Mouse (Mus musculus): ENCODE results near the gene H1f0. TPM values are rescaled to one million over a fixed set of nuclear protein-coding genes. Genes with fewer than 3 reads are reported as not detected.
A peak's percentile ranks its signal among the peaks of the same experiment; 100 is the strongest.

H1f0 gene
- total and polyA plus RNA-seq, 2 experiments from 2014 or later, result 229 to 318 TPM

DNA sequence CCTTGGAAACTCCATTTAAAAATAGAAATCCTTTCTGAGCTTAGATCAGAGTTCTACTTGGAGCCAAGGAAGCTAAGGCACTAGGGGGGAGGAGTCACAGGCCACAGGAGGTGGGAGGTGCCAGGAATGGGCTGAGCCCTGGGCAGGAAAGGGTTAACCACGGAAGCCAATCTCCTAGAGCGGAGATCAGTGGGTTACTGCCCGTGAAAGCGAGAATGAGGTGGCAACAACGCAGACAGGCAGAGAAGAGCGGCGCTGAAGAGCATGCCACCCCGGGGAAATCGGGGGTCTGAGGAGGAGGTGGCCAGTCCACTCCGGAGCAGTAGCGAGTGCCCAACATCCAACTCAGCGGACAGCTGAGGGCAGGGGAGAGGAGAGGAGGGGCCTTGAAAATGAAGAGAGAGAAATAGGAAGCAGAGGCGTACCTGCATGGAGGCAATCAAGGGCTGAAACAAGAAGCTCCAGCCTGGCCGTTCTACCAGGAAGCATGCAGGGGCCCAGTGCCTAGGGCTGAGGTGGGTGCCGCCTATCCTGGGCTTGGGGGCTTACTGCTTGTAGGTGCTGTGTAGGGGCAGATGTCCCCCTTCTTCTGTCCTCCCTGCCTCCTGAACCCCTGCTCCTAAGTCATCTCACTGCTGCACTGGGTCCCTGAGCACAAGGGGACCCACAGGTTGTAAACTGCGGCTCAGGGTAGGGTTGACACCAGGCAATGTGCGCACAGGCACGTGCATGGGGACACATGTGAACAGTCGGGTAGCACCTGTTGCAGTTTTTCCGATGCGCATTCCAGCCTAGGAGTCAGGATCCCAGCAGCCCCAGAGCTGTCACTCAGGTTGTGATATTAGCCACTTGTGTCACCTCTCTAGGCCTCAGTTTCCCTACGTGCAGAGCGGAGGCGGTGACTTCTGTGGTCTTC lies 12.5 kb downstream of the H1f0 start:
- Histone ChIP-seq H3K4me1 (ENCODE audit: control insufficient read depth, insufficient read depth) (0 out of 2 replicates have a peak, but pooled peaks cover 5% of the 10 kb centered on the region), H3K36me3 (replicated peaks; ENCODE audit: control insufficient read depth, insufficient read depth, low read length) (peaks cover 5% of the 10 kb centered on the region; the same call in 1 of the 2 replicates), H3K27ac (ENCODE audit: low read depth) (no peak overlapping the region), H3K27me3 (ENCODE audit: control insufficient read depth, insufficient read depth, low read length) (peaks cover 56% of the 10 kb centered on the region), H3K9me3 (replicated peaks; ENCODE audit: control insufficient read depth, low read length) (no peaks in the 10 kb centered on the region), H3K9ac (replicated peaks; ENCODE audit: low read depth, low read length) (no peak overlapping the region), H3K4me2 (ENCODE audit: low read depth, low read length) (peak overlapping the region; percentile 20), H3K4me3 (ENCODE audit: low read depth, low read length) (0 out of 2 replicates have a peak overlapping the region, but pooled peaks have one; percentile 4)
- DNase-seq (ENCODE audit: low spot score), result no peak
- ATAC-seq (ENCODE audit: insufficient read depth, low read depth), result no peak
- no peak for TF ChIP-seq CTCF (IDR thresholded peaks at IDR 0.05; ENCODE audit: low read depth)
- TF ChIP-seq EP300 (IDR thresholded peaks at IDR 0.05; ENCODE audit: low read depth), result no peak
- WGBS, result 20% methylated on average over 24 of the region's 24 CpGs

DNA sequence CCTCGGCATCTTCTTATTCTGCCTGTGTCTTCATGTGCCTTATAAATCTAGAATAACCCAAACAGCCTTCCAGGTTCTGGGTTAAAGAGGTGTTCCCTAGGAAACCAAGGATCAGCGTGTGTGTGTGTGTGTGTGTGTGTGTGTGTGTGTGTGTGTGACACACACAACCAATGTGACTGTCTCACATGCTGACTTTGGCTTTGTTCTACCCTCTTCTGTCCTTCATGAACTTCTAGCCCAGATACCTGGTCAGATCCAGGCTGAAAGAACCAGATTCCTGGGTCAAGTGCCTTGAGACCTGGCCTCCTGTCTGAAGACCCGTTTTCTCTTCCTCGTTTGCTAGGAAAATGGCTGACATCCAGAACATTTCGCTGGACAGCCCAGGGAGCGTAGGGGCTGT lies 13.3 kb downstream of the H1f0 start, which contains the start of gene Galr3:
TSS of gene Galr3 (plus strand) at position 301 of the 400 bp plus-strand sequence.
- Histone ChIP-seq H3K27ac (ENCODE audit: low read depth) (no peak within 1 kb of the TSS), H3K36me3 (replicated peaks; ENCODE audit: control insufficient read depth, insufficient read depth, low read length) (peaks cover 5% of the 10 kb centered on the region; the same call in 1 of the 2 replicates), H3K9ac (replicated peaks; ENCODE audit: low read depth, low read length) (no peak within 1 kb of the TSS), H3K4me1 (ENCODE audit: control insufficient read depth, insufficient read depth) (0 out of 2 replicates have a peak, but pooled peaks cover 5% of the 10 kb centered on the region), H3K4me3 (ENCODE audit: low read depth, low read length) (peak within 1 kb of the TSS; percentile 59), H3K9me3 (replicated peaks; ENCODE audit: control insufficient read depth, low read length) (no peaks in the 10 kb centered on the region), H3K27me3 (ENCODE audit: control insufficient read depth, insufficient read depth, low read length) (peaks cover 58% of the 10 kb centered on the region), H3K4me2 (ENCODE audit: low read depth, low read length) (peak within 1 kb of the TSS; percentile 96)
- DNase-seq (ENCODE audit: low spot score) (no peak), ATAC-seq (ENCODE audit: insufficient read depth, low read depth) (no peak)
- TF ChIP-seq EP300 (IDR thresholded peaks at IDR 0.05; ENCODE audit: low read depth) (no peak), CTCF (IDR thresholded peaks at IDR 0.05; ENCODE audit: low read depth) (no peak)
- 69% methylated on average over 6 of the region's 6 CpGs for WGBS

DNA sequence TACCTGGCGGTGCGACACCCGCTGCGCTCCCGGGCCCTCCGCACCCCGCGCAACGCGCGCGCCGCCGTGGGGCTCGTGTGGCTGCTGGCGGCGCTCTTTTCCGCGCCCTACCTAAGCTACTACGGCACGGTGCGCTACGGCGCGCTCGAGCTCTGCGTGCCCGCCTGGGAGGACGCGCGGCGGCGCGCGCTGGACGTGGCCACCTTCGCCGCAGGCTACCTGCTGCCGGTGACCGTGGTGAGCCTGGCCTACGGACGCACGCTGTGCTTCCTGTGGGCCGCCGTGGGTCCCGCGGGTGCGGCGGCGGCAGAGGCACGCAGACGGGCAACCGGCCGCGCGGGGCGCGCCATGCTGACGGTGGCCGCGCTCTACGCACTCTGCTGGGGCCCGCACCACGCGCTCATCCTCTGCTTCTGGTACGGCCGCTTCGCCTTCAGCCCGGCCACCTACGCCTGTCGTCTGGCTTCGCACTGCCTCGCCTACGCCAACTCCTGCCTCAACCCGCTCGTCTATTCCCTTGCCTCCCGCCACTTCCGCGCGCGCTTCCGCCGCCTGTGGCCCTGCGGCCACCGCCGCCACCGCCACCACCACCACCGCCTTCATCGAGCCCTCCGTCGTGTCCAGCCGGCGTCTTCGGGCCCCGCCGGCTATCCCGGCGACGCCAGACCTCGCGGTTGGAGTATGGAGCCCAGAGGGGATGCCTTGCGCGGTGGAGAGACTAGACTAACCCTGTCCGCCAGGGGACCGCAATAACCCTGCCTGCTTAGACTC lies 14.7 kb downstream of the H1f0 start:
- peaks cover 58% of the 10 kb centered on the region for H3K27me3 ChIP-seq (ENCODE audit: control insufficient read depth, insufficient read depth, low read length)
- WGBS, result 1% methylated on average over 94 of the region's 105 CpGs
- H3K4me3 ChIP-seq (ENCODE audit: low read depth, low read length), result peak overlapping the region; percentile 59
- no peak for DNase-seq (ENCODE audit: low spot score)
- no peak for TF ChIP-seq CTCF (IDR thresholded peaks at IDR 0.05; ENCODE audit: low read depth)
- no peak for TF ChIP-seq EP300 (IDR thresholded peaks at IDR 0.05; ENCODE audit: low read depth)
- H3K9me3 ChIP-seq (replicated peaks; ENCODE audit: control insufficient read depth, low read length), result no peaks in the 10 kb centered on the region
- 0 out of 2 replicates have a peak, but pooled peaks have one; percentile 19 for ATAC-seq (ENCODE audit: insufficient read depth, low read depth)
- no peaks in the 10 kb centered on the region for H3K36me3 ChIP-seq (replicated peaks; ENCODE audit: control insufficient read depth, insufficient read depth, low read length)
- no peak overlapping the region for H3K27ac ChIP-seq (ENCODE audit: low read depth)
- H3K4me2 ChIP-seq (ENCODE audit: low read depth, low read length), result peak overlapping the region; percentile 96
- no peak overlapping the region for H3K9ac ChIP-seq (replicated peaks; ENCODE audit: low read depth, low read length)
- 0 out of 2 replicates have a peak, but pooled peaks cover 5% of the 10 kb centered on the region for H3K4me1 ChIP-seq (ENCODE audit: control insufficient read depth, insufficient read depth)

DNA sequence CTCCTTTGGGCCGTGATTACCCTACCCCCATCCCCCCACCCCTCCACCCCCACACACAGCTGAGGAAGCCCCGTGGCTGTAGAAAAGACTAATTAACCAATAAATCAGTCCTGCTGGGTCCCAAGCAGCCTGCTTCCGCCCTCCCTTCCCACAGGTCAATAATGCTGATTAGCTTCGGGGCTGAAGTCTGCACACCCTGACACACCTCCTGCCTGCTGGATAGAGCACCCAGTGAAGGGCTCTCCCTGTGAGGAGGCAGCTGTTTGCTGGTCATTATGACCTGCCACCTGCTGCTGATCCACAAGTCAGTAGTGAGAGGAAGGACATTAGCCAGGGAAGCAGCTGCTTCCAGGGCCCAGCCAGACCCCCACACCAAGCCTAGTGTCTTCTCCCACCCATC lies 16.6 kb downstream of the H1f0 start:
- TF ChIP-seq CTCF (IDR thresholded peaks at IDR 0.05; ENCODE audit: low read depth) (no peak), EP300 (IDR thresholded peaks at IDR 0.05; ENCODE audit: low read depth) (no peak)
- Histone ChIP-seq H3K36me3 (replicated peaks; ENCODE audit: control insufficient read depth, insufficient read depth, low read length) (no peaks in the 10 kb centered on the region), H3K27ac (ENCODE audit: low read depth) (no peak overlapping the region), H3K4me1 (ENCODE audit: control insufficient read depth, insufficient read depth) (0 out of 2 replicates have a peak, but pooled peaks cover 5% of the 10 kb centered on the region), H3K9me3 (replicated peaks; ENCODE audit: control insufficient read depth, low read length) (no peaks in the 10 kb centered on the region), H3K4me3 (ENCODE audit: low read depth, low read length) (no peak overlapping the region), H3K9ac (replicated peaks; ENCODE audit: low read depth, low read length) (no peak overlapping the region), H3K27me3 (ENCODE audit: control insufficient read depth, insufficient read depth, low read length) (peaks cover 53% of the 10 kb centered on the region), H3K4me2 (ENCODE audit: low read depth, low read length) (no peak overlapping the region)
- ATAC-seq (ENCODE audit: insufficient read depth, low read depth), result no peak
- WGBS, result 35% methylated on average over 4 of the region's 4 CpGs
- DNase-seq (ENCODE audit: low spot score), result no peak

DNA sequence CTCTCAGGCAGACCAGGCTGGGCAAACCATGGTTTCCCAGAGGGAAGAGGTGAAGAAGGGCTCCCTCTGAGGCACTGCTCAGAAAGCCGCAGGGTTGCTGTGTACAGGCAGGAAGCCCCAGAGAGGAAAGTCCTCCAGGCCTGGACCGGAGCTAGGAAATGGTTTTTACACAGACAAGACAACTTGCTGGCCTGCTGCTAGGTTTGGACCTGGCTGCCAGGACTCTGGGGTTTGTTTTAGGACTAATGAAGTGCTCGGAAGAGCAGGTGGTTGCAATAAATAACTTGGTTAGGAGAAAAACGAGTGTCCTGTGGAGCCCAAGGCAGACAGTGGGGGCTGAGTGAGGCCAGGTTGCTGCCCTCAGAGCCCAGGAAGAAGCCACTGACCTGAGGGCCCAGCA lies 19.9 kb downstream of the H1f0 start:
- H3K4me3 ChIP-seq (ENCODE audit: low read depth, low read length), result no peak overlapping the region
- DNase-seq (ENCODE audit: low spot score), result no peak
- no peak for ATAC-seq (ENCODE audit: insufficient read depth, low read depth)
- WGBS, result 70% methylated on average over 4 of the region's 4 CpGs
- no peaks in the 10 kb centered on the region for H3K9me3 ChIP-seq (replicated peaks; ENCODE audit: control insufficient read depth, low read length)
- no peak overlapping the region for H3K4me2 ChIP-seq (ENCODE audit: low read depth, low read length)
- H3K9ac ChIP-seq (replicated peaks; ENCODE audit: low read depth, low read length), result no peak overlapping the region
- H3K27ac ChIP-seq (ENCODE audit: low read depth), result no peak overlapping the region
- no peaks in the 10 kb centered on the region for H3K4me1 ChIP-seq (ENCODE audit: control insufficient read depth, insufficient read depth)
- H3K27me3 ChIP-seq (ENCODE audit: control insufficient read depth, insufficient read depth, low read length), result peaks cover 22% of the 10 kb centered on the region
- TF ChIP-seq EP300 (IDR thresholded peaks at IDR 0.05; ENCODE audit: low read depth) (no peak), CTCF (IDR thresholded peaks at IDR 0.05; ENCODE audit: low read depth) (no peak)
- H3K36me3 ChIP-seq (replicated peaks; ENCODE audit: control insufficient read depth, insufficient read depth, low read length), result peaks cover 12% of the 10 kb centered on the region
